Mouse (Mus musculus): ENCODE results near the gene Lztr1.
"Not testable (repeated sequence)": the region's sequence is repeated elsewhere in the genome, so short reads cannot be mapped to it uniquely, and the experiment has no call there.

DNA sequence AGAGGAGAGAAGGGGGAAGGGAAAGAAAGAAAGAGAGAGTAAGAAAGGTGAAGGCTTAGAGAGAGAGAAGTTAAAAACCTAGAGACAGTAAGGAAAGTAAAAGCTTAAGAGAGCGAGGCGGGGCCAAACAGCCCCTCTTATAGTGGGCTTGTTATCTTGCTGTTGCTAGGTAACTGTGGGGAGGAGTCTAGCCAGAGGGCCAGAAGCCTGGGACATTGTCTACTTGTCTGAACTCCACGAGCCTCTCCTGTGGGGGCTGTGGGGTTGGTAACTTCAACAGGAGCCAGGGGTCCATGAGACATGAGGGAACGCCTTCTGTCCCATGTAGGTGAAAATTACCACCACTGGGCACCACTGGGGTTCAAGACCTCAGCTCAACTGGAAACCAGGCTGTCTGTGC, 46.2 kb downstream of the Lztr1 start:
- not testable (repeated sequence) for TF ChIP-seq CTCF (IDR thresholded peaks at IDR 0.05; ENCODE audit: borderline replicate concordance, insufficient read depth, low read depth, low read length); POLR2A (IDR thresholded peaks at IDR 0.05; ENCODE audit: borderline replicate concordance, insufficient read depth, low read length)

Measured in cerebellum, adult 2 months (tissue).